In the genomic region with DNA sequence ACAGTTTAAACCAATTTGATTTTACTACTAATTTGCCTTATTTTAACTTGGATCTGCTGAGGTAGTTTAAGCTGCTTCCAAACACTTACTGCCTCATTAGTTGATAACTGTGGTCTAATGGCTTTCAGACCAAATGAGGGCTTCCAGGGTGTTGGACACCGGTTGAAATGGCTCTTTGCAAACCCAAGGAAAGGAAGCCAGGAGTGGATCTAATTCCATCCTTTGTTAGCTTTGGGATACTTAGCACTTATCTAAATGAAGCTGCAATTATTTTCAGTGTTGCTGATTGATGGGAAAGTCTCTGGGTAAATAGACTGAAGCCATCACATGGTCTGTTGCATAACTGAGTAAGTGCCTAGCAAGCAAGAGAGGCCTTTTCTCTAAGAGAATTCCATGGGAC, we compare ENCODE assay signal across 20 mouse cellular contexts.
"Had no signal": no experiment of that assay in that cellular context is flagged by ENCODE, and none has a peak within 500 bp of the region (broad histone marks: within the 10 kb centered on the region; RNA-seq: fewer than 3 reads in every experiment).

No protein-coding gene starts in this region.

- H3K4me2 ChIP-seq: limb, embryonic 12.5 days; limb, embryonic 15.5 days; liver, embryonic 11.5 days; lung, embryonic 14.5 days; midbrain, embryonic 11.5 days; stomach, embryonic 15.5 days had no signal

- H3K27me3 ChIP-seq: limb, embryonic 12.5 days; limb, embryonic 15.5 days; stomach, embryonic 15.5 days had no signal

- H3K9ac ChIP-seq: limb, embryonic 12.5 days; limb, embryonic 15.5 days; liver, embryonic 14.5 days; liver, postnatal 0 days; lung, embryonic 14.5 days; stomach, embryonic 15.5 days had no signal

- H3K4me3 ChIP-seq: left cerebral cortex, adult 2 months; limb, embryonic 12.5 days; limb, embryonic 15.5 days; stomach, embryonic 15.5 days had no signal

- ATAC-seq: liver, postnatal 0 days; lung, postnatal 0 days had no signal

- H3K9me3 ChIP-seq: limb, embryonic 12.5 days; limb, embryonic 15.5 days; stomach, embryonic 15.5 days had no signal

- H3K27ac ChIP-seq: left cerebral cortex, adult 2 months; limb, embryonic 12.5 days; limb, embryonic 15.5 days; liver, embryonic 14.5 days; stomach, embryonic 15.5 days had no signal

- H3K36me3 ChIP-seq: limb, embryonic 12.5 days; limb, embryonic 15.5 days; stomach, embryonic 15.5 days had no signal

- DNase-seq: kidney, adult 18-20 months; kidney, adult 9 months; kidney, postnatal 25 days; layer of hippocampus, postnatal 36 days; left cerebral cortex, postnatal 4 days; liver, postnatal 0 days; lung, embryonic 14.5 days; midbrain, embryonic 14.5 days; retina, postnatal 1 day; right cerebral cortex, postnatal 25 days; spleen, adult 18-20 months; thymus, postnatal 25 days had no signal

- H3K4me1 ChIP-seq: limb, embryonic 12.5 days; limb, embryonic 15.5 days; stomach, embryonic 15.5 days had no signal
